ENCODE assay signal across 21 mouse cellular contexts in the genomic region with DNA sequence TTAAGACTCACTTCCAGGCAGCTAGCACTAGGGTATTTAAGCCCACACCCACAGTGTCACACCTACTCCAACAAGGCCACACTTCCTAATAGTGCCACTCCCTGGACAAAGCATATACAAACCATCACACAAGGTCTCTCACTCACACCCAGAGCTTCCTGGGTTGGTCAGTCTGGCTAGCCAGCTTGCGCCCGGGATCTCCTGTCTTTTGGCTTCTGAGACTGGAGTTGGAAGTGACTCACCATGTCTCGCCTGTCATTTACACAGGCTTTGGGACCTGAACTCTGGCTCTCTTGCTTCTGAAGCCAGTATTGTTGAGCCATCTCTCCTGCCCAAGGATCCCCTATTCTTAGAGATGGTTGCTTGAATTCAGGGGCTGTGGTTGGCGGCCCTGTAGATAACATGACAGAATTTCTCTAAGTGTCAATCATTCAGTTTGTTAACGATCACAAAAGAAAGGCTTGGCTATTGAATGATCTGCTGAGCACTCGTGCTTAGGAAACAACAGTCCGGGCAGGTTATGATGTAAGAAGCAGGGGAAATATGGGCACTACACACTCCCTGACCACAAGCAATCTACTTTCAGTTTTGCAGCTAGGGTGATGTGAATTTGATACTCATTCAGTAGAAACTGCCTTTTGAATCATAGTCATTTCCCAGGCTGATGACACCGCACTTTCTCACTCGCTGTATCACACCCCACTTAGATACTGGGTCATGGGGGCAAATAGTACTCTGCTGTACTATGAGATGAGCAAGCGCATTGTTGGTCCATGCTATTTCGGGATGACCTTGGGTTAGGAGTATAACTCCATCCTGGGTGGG. TPM values are rescaled to one million over a fixed set of nuclear protein-coding genes. Genes with fewer than 3 reads are reported as not detected.
DNase-seq lines count a peak whose midpoint lies in the region; ATAC-seq and TF ChIP-seq lines count a peak whose summit lies in the region.
"Had no signal": no experiment of that assay in that cellular context is flagged by ENCODE, and none has a peak within 500 bp of the region (broad histone marks: within the 10 kb centered on the region; RNA-seq: fewer than 3 reads in every experiment).

No protein-coding gene starts in this region.

- TF ChIP-seq EP300 in liver, postnatal 0 days (IDR thresholded peaks at IDR 0.05; ENCODE audit: low read depth) = no peak

- DNase-seq in heart, adult 9 months (ENCODE audit: low spot score in 2 of 2) = no peak
- no peak for DNase-seq in ovary, adult 18-20 months (ENCODE audit: low spot score)
- DNase-seq in liver, postnatal 0 days = no peak
- DNase-seq in urinary bladder, adult 2 months (ENCODE audit: low spot score) = no peak
- DNase-seq: adrenal gland, postnatal 25 days; cerebellum, adult 11 months; cerebellum, postnatal 36 days; kidney, adult 9 months; spleen, adult 18-20 months had no signal

- TF ChIP-seq CTCF in liver, postnatal 0 days (IDR thresholded peaks at IDR 0.05; ENCODE audit: low read depth) = no peak

- ATAC-seq in heart, embryonic 16.5 days (replicated peaks; ENCODE audit: extremely low read depth, insufficient read depth, low FRiP score) = no peak
- peak; percentile 81 for ATAC-seq in CD4-positive, CD25-positive, alpha-beta regulatory T cell, adult 4 months
- peak; percentile 79 for ATAC-seq in common myeloid progenitor, adult 5-6 weeks (replicated peaks; ENCODE audit: low read depth, poor library complexity, severe bottlenecking)
- peak; percentile 71 for ATAC-seq in monocyte, adult 5-6 weeks (replicated peaks; ENCODE audit: insufficient number of reproducible peaks, low FRiP score, low TSS enrichment, poor library complexity, severe bottlenecking)
- ATAC-seq in liver, postnatal 0 days = no peak
- ATAC-seq: forebrain, embryonic 15.5 days; midbrain, embryonic 13.5 days had no signal

- no peak overlapping the region for H3K9ac ChIP-seq in heart, embryonic 16.5 days (ENCODE audit: low read length)
- no peak overlapping the region for H3K9ac ChIP-seq in liver, postnatal 0 days (replicated peaks)
- H3K9ac ChIP-seq: forebrain, embryonic 15.5 days; hindbrain, embryonic 14.5 days; lung, embryonic 15.5 days; midbrain, embryonic 13.5 days had no signal

- 70% methylated on average over 11 of the region's 11 CpGs for WGBS in heart, embryonic 16.5 days
- WGBS in liver, postnatal 0 days (ENCODE audit: insufficient replicate concordance) = 72% methylated on average over 11 of the region's 11 CpGs

- H3K4me2 ChIP-seq in heart, embryonic 16.5 days (ENCODE audit: low read depth, low read length) = 0 out of 2 replicates have a peak overlapping the region, but pooled peaks have one; percentile 26
- H3K4me2 ChIP-seq in liver, postnatal 0 days (ENCODE audit: low read depth, low read length) = no peak overlapping the region
- H3K4me2 ChIP-seq: forebrain, embryonic 15.5 days; hindbrain, embryonic 14.5 days; lung, embryonic 15.5 days; midbrain, embryonic 13.5 days had no signal

- H3K4me3 ChIP-seq in heart, embryonic 16.5 days (ENCODE audit: low read length) = no peak overlapping the region
- H3K4me3 ChIP-seq in liver, postnatal 0 days (ENCODE audit: low read depth, low read length) = no peak overlapping the region
- H3K4me3 ChIP-seq: forebrain, embryonic 15.5 days; heart, embryonic 10.5 days; layer of hippocampus, adult 2 months; lung, embryonic 15.5 days; midbrain, embryonic 13.5 days had no signal

- no peak overlapping the region for H3K27ac ChIP-seq in heart, embryonic 16.5 days (ENCODE audit: low read length)
- no peak overlapping the region for H3K27ac ChIP-seq in liver, postnatal 0 days (ENCODE audit: low read depth)
- H3K27ac ChIP-seq: forebrain, embryonic 15.5 days; heart, embryonic 10.5 days; hindbrain, embryonic 14.5 days; layer of hippocampus, adult 2 months; lung, embryonic 15.5 days; midbrain, embryonic 13.5 days had no signal

- H3K36me3 ChIP-seq in heart, embryonic 16.5 days (ENCODE audit: control insufficient read depth, insufficient read depth) = no peaks in the 10 kb centered on the region
- H3K36me3 ChIP-seq in liver, postnatal 0 days (replicated peaks; ENCODE audit: insufficient read depth, low read length) = no peaks in the 10 kb centered on the region
- H3K36me3 ChIP-seq: forebrain, embryonic 15.5 days; heart, embryonic 10.5 days; lung, embryonic 15.5 days; midbrain, embryonic 13.5 days had no signal

- H3K4me1 ChIP-seq in heart, embryonic 16.5 days (ENCODE audit: control insufficient read depth, insufficient read depth, low read length) = peaks cover 6% of the 10 kb centered on the region; the same call in 1 of the 2 replicates
- no peaks in the 10 kb centered on the region for H3K4me1 ChIP-seq in liver, postnatal 0 days (ENCODE audit: insufficient read depth)
- H3K4me1 ChIP-seq: lung, embryonic 15.5 days; midbrain, embryonic 13.5 days had no signal

- H3K9me3 ChIP-seq in heart, embryonic 16.5 days (replicated peaks; ENCODE audit: control insufficient read depth, low read length) = no peaks in the 10 kb centered on the region
- no peaks in the 10 kb centered on the region for H3K9me3 ChIP-seq in liver, postnatal 0 days (ENCODE audit: low read length)
- H3K9me3 ChIP-seq: forebrain, embryonic 15.5 days; heart, embryonic 10.5 days; lung, embryonic 15.5 days; midbrain, embryonic 13.5 days had no signal

- no peaks in the 10 kb centered on the region for H3K27me3 ChIP-seq in heart, embryonic 16.5 days (ENCODE audit: control insufficient read depth, insufficient read depth, low read length)
- no peaks in the 10 kb centered on the region for H3K27me3 ChIP-seq in liver, postnatal 0 days (ENCODE audit: insufficient read depth, low read length)
- H3K27me3 ChIP-seq: forebrain, embryonic 15.5 days; lung, embryonic 15.5 days; midbrain, embryonic 13.5 days had no signal

RNA-seq across cellular contexts. Expression of a gene that starts 14.6 kb away (rescaled TPM):
- polyA plus RNA-seq in heart, embryonic 16.5 days (2015; fragmentation: Nextera tagmentation; extraction: Ambion mirVana) = 0.36 and 0.37 TPM in 2 replicates
- polyA plus RNA-seq in CD4-positive, CD25-positive, alpha-beta regulatory T cell, adult 4 months (2017; shearing (Covaris generic)) = not detected
- not detected in 2 replicates for total RNA-seq in common myeloid progenitor, adult 5-6 weeks (2017)
- total RNA-seq in monocyte, adult 5-6 weeks (2017) = 0.58 to 1.5 TPM (median 0.85 TPM) in 3 replicates
- polyA plus RNA-seq in liver, postnatal 0 days (2015; fragmentation: Nextera tagmentation; extraction: Ambion mirVana) = 1,130 and 1,170 TPM in 2 replicates
- 0.04 TPM in 1 of 2 replicates, not detected in the other for polyA plus RNA-seq in urinary bladder, adult 2 months (2012; rRNA removed)
- total RNA-seq: adrenal gland, postnatal 25 days; layer of hippocampus, adult 2 months; left cerebral cortex, postnatal 14 days had no signal
- polyA plus RNA-seq: embryonic facial prominence, embryonic 14.5 days; forebrain, embryonic 15.5 days had no signal

RNA-seq across cellular contexts. Expression of a gene that starts 45.2 kb away (rescaled TPM):
- polyA plus RNA-seq in heart, embryonic 16.5 days (2015; fragmentation: Nextera tagmentation; extraction: Ambion mirVana) = 28.1 and 33.4 TPM in 2 replicates
- polyA plus RNA-seq in CD4-positive, CD25-positive, alpha-beta regulatory T cell, adult 4 months (2017; shearing (Covaris generic)) = 10 to 100 TPM; 12.9 to 13.4 TPM
- 25.0 and 38.5 TPM in 2 replicates for total RNA-seq in common myeloid progenitor, adult 5-6 weeks (2017)
- total RNA-seq in monocyte, adult 5-6 weeks (2017) = 20.8 to 45.9 TPM (median 22.8 TPM) in 3 replicates
- polyA plus RNA-seq in liver, postnatal 0 days (2015; fragmentation: Nextera tagmentation; extraction: Ambion mirVana) = 9.8 and 13.0 TPM in 2 replicates
- 14.3 and 21.8 TPM in 2 replicates for polyA plus RNA-seq in urinary bladder, adult 2 months (2012; rRNA removed)

Comparison
In these comparisons a context has a peak if more than half of its experiments do, and no peak if none do; other contexts are left out.
1. ATAC-seq: peak in CD4-positive, CD25-positive, alpha-beta regulatory T cell, adult 4 months (single experiment), common myeloid progenitor, adult 5-6 weeks (single experiment) and monocyte, adult 5-6 weeks (single experiment); none in heart, embryonic 16.5 days (single experiment) and liver, postnatal 0 days (single experiment).
2. RNA of a gene that starts 14.6 kb away (polyA plus RNA-seq): 1,130 to 1,170 TPM in liver, postnatal 0 days; 0.36 to 0.37 TPM in heart, embryonic 16.5 days, not detected in CD4-positive, CD25-positive, alpha-beta regulatory T cell, adult 4 months and 0.04 TPM in urinary bladder, adult 2 months; every median in the first group is over 100 times any median in the second.